Comparison of ENCODE assay signal across 30 mouse cellular contexts in genomic region chr6:101291944-101292343, GRCm38 (mm10).
"Had no signal": no experiment of that assay in that cellular context is flagged by ENCODE, and none has a peak within 500 bp of the region (broad histone marks: within the 10 kb centered on the region; RNA-seq: fewer than 3 reads in every experiment).

No protein-coding gene starts in this region.

- H3K27ac ChIP-seq: heart, embryonic 13.5 days; heart, embryonic 15.5 days; hindbrain, embryonic 10.5 days; hindbrain, embryonic 12.5 days; hindbrain, embryonic 13.5 days; hindbrain, embryonic 14.5 days; hindbrain, embryonic 15.5 days; hindbrain, postnatal 0 days; intestine, embryonic 15.5 days; kidney, postnatal 0 days; layer of hippocampus, adult 2 months; left cerebral cortex, adult 2 months had no signal

- DNase-seq: heart, postnatal 10 days; heart, postnatal 14 days; heart, postnatal 36 days; heart, postnatal 4 days; kidney, adult 11 months; kidney, adult 18-20 months; kidney, adult 2 months; kidney, adult 8-10 months; kidney, adult 9 months; kidney, postnatal 10 days; kidney, postnatal 14 days; kidney, postnatal 25 days; kidney, postnatal 36 days; kidney, postnatal 4 days; layer of hippocampus, adult 9-11 months; layer of hippocampus, postnatal 36 days had no signal

- H3K9me3 ChIP-seq: heart, embryonic 12.5 days; heart, embryonic 13.5 days; heart, embryonic 15.5 days; hindbrain, embryonic 10.5 days; hindbrain, embryonic 12.5 days; hindbrain, embryonic 13.5 days; hindbrain, embryonic 15.5 days; intestine, embryonic 15.5 days; kidney, embryonic 15.5 days had no signal

- H3K27me3 ChIP-seq: heart, embryonic 12.5 days; heart, embryonic 13.5 days; heart, embryonic 15.5 days; hindbrain, embryonic 12.5 days; hindbrain, embryonic 13.5 days; hindbrain, embryonic 15.5 days; intestine, embryonic 15.5 days; kidney, embryonic 15.5 days had no signal

- H3K4me1 ChIP-seq: hindbrain, embryonic 15.5 days had no signal

- H3K4me3 ChIP-seq: heart, embryonic 12.5 days; heart, embryonic 13.5 days; heart, embryonic 15.5 days; hindbrain, embryonic 10.5 days; hindbrain, embryonic 12.5 days; hindbrain, embryonic 13.5 days; hindbrain, embryonic 15.5 days; intestine, embryonic 15.5 days; kidney, embryonic 15.5 days; layer of hippocampus, adult 2 months; left cerebral cortex, adult 2 months had no signal

- H3K36me3 ChIP-seq: heart, embryonic 12.5 days; heart, embryonic 13.5 days; heart, embryonic 15.5 days; hindbrain, embryonic 10.5 days; hindbrain, embryonic 12.5 days; hindbrain, embryonic 13.5 days; hindbrain, embryonic 15.5 days; intestine, embryonic 15.5 days; kidney, embryonic 15.5 days had no signal

- H3K9ac ChIP-seq: heart, embryonic 12.5 days; heart, embryonic 13.5 days; heart, embryonic 15.5 days; hindbrain, embryonic 12.5 days; hindbrain, embryonic 13.5 days; hindbrain, embryonic 14.5 days; hindbrain, embryonic 15.5 days; intestine, embryonic 15.5 days; kidney, embryonic 15.5 days had no signal
